Mouse (Mus musculus) adrenal gland, postnatal 14 days (tissue): ENCODE results near the gene Gm20604. TPM values are rescaled to one million over a fixed set of nuclear protein-coding genes. Genes with fewer than 3 reads are reported as not detected.

Experiments used
- DNase-seq: peaks from one replicate; pipeline ENCODE4 v3.0.0; 2021; ENCODE audit warnings: mixed read lengths
- long read RNA-seq, 2 experiments: library from polyadenylated mRNA; stranded (forward); transcript quantifications; one replicate each; pipeline ENCODE4 v2.0.0; 2021
- total RNA-seq: library from RNA; stranded (reverse); gene quantifications from 2 replicates; pipeline ENCODE4 v1.2.3, GENCODE M21; 2021

The Gm20604 gene
- 6.6 and 7.0 TPM in 2 replicates for total RNA-seq
- long read RNA-seq, experiment 1, transcript Gm20604-201 (2 exons, 2,795 nt), result major isoform, 12 of 17 reads
- long read RNA-seq, experiment 1, partial matches to known transcripts, result 3 of 17 reads
- long read RNA-seq, experiment 1, other reads (novel, unspliced or antisense), result 2 of 17 reads
- long read RNA-seq, experiment 2, transcript Gm20604-201 (2 exons, 2,795 nt), result major isoform, 11 of 11 reads
- long read RNA-seq, experiment 2, partial matches to known transcripts, result 0 of 11 reads
- long read RNA-seq, experiment 2, other reads (novel, unspliced or antisense), result 0 of 11 reads

DNA sequence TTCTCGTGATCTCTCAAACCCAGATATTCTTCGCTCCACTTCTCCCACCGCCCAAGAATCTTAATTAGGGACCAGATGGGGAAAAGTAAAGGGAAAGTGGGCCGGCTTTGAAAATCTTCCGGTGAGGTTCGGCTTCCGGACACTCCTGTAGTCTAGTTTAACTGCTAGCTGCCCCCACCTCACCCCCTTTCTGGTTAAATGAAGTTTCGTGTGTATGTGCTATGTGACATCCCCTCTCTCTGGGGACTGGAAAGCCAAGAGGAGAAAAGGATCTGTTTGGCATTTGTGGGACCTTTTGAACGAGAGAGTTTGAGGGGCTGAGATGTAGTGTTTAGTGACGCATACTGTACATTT, at the start of gene Gm20604:
TSS of gene Gm20604 (minus strand) at position 270 of the 354 bp plus-strand sequence.
- DNase-seq, result no peak

DNA sequence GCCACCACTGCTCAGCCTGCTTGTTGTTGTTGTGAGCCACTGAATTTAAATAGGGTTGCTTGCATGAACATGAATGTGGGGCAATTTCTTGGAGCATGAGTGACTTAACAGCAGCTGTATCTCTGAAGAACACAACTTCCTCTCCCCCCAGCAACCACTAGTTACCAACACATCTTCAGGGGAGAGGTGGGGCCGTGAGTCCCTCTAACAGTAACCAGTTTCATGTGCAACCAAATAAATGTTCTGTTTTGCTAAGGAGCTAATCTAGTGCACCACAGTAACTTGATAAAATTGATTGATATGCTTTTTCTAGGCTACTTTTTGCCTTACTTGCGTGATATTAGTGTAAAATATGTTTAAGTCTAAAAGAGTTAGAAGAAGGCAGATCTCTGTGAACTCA, 41.1 kb upstream of the Gm20604 start:
- DNase-seq, result no peak

DNA sequence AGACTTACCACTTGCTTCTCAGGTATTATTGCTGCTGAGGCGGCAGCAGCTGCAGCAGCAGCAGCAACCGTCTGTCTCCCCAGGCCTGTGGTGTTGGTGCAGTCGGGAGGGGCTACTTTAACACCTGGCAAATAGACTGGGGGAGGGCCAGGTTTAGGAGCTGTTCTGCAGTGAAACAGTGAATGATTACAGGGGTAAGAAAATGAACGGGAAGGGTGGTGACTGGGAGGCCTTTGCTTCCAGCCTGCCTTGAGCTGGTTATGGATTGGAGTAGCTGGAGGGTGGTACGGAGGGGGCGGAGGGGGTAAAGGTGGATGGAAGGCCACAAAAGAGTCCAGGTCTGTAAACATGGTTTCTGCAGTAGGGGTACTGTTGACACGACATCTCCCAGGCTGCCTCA, 29.5 kb upstream of the Gm20604 start:
- no peak for DNase-seq

DNA sequence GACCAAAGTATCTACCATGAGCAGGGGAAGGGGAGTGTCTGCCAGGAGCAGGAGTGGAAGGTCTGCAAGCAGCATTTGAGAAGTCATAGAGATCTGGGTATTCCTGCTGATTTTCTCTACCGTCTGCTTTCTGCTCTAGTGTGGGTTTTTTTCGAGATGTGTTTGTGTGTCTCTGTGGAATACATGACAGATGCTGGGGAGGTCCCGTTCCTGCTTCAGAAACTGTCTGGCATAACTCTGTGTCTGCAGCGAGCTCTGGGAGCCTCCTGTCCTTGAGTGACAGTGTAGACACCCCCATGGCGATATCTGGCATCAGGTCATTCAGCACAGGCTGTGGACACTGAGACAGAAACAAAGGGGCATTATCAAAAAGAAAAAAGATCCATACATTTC, 27.1 kb upstream of the Gm20604 start:
- DNase-seq, result no peak

DNA sequence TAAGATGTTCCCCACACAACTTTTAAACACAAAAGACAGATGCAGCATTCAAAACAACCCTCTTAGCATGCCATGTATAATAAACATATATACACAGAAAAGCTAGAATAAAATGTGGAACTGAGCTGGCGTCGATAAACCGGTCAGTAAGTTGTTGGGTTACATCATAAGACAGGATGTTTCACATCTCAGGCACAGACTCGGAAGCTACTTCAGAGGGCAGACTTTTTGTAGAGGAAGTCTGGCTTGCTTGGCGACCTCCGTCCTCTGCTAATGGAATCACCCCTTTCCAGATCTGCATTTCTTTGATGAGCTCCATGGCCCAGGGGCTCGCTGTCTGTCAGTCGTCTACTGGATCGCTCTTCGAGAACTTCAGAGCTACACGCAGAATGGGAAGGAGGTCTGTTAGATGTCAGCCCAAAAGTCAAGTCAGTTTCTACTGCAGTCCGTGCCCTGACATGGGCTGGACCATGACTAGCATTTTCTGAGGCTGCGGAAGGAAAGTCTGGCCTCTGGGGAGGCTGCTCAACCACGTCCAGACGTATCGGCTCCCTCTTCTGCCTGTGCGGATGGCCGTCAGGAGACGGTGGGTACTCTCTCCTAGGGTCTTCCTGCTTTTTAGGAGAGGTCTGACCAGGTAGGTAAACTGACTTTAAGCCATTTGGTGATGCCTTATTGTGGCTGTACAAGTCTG, 26.6 kb upstream of the Gm20604 start:
- no peak for DNase-seq

DNA sequence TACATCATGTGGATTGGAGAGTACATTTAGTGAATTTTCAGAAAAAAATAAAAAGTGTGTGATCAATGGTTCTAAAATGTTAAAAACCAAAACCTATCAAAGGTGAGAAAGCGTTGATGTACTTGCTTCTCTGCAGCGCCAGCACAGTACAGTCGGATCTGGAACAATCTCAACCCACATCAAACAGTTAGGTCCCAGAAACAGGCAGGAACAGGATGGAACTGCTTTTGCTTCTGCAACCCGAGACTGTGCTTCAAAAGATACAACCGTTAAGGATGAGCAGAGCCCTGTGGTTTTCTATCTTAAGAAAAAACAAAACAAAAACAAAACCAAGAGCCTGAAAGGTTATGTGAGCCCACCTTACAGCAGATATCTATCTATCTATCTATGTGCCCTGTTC, 24.4 kb upstream of the Gm20604 start:
- no peak for DNase-seq

DNA sequence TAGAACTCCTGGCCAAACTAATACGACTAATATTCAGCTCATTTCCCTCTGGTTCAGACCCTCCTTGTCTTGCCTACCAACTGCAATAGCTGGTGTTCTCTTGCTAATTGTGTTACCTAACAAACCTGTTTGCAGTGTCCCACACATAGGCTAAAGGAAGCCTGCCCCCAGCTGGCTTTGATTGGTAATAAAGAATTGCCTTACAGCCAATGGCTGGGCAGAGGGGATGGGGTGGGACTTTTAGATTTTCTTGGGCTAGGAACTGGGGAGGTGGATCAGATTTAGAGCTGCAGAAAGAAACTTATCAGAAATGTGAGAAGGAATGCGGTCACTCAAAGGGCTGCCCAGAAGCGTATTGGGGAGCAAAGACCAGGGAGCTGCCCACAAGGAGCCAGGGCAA, 21.0 kb upstream of the Gm20604 start:
- DNase-seq, result peak; percentile 31

DNA sequence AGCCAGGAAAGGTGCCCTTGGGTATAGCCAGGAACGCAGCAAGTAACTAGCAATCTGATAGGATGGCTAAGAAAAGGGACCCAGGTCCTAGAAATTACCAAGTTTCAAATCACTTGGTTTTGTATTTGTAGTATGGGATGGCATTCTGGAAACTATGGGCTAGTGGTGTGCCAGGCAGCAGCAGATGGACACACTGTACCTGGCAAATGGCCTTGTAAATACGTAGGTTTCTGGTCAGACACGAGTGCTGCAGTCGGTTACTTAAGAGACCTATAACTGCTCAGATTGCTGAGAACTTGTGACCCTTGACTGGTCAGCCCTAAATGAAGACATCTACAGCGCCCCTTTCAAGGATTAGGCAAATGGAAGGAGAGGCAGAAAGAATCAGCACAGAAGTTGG, 19.7 kb upstream of the Gm20604 start:
- DNase-seq, result no peak

DNA sequence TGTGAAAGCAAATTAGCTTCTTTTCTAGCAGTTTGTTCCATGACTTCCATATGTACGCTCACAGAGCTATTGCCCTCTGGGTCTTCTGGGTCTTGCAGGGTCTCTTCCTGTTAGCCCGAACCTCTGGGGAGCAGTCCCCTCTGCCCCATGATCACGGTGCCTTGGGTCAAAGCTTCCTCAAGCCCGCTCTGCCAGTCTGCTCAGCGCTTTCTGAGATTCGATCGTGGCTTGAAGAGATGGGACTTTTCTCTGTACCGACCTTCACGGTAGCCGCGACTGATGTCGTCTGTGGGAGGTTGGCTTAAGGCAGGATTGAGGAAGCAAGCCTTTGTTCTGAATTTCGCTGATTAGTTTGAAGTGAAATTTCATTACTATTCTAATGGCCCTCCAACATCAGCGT, 17.6 kb upstream of the Gm20604 start:
- no peak for DNase-seq

DNA sequence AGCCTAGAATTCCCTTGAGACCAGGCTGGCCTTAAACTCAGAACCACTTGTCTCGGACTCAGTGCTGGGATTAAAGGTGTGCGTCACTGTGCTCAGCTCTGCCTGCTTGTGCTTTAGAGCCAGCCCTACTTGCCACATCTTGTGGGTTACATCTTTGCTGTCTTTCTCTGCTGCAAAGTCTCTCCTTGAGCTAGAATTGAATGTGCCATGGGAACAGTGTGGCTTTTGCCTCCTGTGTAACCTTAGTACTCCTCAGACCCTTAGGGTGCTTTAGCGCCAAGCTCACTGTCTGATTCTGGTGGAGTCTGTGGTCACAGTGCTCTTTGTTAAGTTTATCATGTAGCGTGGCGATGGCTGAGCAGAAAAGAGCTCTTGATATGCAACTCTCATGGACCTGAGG, 14.2 kb upstream of the Gm20604 start:
- no peak for DNase-seq

DNA sequence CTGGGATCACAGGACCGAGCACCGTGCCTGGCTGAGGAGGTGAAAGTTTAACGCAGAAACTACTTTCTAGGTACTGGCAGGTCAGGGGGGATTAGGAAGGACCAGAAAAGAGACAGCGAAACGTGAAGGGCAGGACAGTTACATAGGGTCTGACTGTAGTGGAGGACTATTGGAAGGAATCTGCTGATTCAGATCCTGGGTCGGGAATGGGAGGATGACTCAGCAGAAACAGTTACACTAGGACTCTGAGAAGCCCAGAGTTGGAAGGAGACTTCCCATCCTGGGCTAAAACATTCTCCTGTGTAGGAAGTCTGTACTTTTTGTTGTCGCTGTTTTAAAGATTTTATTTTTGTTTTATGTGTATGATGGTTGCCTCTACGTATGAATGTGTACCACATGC, 13.1 kb upstream of the Gm20604 start:
- no peak for DNase-seq

DNA sequence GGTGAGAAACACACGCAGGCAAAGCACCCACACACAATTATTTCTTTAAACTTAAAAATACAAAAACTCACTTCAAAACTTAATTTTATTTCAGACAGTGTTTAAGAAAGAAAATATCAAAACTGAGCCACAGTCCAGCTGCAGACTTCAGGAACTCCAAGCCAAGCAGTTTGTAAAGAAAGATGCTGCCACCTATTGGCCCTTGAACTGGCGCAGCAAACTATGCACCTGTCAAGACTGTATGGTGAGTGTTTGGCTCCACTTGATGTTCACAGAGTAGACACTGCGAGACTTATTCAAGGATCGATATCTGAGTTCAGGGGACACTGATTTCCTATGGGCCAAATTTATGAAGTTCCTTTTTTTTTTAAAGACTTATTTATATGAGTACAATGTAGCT, 10.5 kb upstream of the Gm20604 start:
- no peak for DNase-seq

DNA sequence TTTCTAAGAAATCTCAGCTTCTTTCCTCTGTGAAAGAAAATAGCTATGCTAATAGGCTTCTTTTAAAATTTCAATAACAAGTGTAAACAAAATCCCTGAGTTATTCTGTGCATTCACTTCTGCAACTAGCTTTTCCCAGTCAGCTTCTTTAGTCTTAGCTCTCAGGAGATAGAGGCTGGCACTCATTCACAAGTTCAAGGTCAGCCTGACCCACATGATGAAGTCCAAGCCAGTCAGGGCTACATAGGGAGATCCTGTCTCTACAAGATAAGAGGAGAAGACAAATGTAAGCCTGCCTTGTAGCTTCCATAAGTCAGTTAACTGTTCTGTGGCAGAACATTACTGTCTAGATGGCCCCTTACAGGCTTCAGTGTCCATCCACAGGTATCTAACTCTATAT, 5.2 kb upstream of the Gm20604 start:
- peak; percentile 59 for DNase-seq

DNA sequence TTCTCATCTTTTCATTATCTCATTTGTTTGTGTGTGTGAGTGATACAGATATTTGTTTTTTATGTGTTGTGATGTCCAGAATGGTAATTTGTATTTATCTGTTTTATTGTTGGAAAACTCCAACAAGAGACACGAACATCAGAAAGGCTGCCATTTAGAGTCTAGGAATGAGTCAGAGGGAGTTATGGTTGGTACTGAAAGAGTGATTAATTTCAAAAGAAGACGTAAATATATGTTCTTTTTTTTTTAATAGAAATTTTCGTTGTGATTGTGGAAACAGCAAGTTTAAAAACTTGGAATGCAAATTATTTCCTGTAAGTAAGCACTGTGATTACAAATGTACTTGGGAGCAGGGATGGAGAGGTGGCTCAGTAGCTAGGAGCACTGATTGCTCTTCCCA, 3.2 kb upstream of the Gm20604 start:
- DNase-seq, result no peak

DNA sequence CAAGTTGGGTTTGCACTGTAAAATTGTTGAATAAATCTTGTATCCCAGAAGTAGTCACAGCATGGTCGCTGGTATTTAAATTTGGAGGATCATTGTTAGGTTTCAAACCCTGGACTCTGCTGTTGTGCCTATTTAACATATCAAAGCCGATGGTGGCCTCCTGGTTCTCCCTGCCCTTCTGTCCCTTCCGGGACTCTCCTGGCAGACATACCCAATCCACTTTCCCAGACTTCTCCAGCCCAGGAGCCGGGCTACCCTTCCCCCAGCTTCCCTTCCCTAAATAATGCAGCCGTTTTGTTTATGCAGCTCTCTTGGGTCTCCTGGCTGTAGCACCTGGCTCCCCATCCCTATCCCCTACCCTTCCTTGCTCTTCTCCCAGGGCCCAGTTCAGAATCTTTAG, 464 bp upstream of the Gm20604 start:
- DNase-seq, result peak; percentile 51

DNA sequence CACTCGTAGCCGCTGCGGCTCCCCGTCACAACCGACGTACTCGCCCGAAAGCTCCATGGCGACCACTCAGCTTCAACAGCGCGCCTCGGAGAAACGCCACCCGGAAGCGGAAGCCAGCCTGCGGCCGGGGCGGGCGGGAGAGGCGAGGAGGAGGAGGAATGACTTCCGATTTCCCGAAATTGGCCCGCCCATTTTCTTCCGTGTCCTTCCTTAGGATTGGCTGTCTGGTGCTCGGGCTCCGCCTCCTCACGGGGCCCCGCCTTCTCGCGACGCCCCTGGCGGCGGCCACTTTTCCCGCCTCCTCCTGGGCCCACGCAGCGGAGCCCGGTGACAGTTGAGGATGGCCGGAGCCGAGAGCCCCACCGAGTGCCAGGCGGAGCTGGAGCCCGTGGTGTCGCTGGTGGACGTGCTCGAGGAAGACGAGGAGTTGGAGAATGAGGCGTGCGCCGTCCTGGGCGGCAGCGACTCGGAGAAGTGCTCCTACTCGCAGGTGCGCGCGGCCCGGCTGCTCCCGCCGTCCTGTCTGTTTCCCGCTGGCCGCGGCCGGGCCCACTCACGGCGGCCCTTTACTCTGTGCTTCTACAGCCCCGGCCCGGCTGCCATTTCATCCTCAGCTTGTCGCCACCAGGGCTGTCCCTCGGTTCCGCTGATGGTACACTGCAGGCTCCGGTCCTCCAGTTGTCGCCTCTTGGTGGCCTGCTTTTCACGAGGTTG, 626 bp downstream of the Gm20604 start, which contains the start of the genes Gm28051, Gon7 and Ubr7:
TSS of gene Gm28051 (minus strand) at position 77 of the 714 bp plus-strand sequence.
TSS of gene Gon7 (minus strand) at position 115 of the 714 bp plus-strand sequence.
TSS of gene Ubr7 (plus strand) at position 279 of the 714 bp plus-strand sequence.
- DNase-seq, result peak; percentile 98

DNA sequence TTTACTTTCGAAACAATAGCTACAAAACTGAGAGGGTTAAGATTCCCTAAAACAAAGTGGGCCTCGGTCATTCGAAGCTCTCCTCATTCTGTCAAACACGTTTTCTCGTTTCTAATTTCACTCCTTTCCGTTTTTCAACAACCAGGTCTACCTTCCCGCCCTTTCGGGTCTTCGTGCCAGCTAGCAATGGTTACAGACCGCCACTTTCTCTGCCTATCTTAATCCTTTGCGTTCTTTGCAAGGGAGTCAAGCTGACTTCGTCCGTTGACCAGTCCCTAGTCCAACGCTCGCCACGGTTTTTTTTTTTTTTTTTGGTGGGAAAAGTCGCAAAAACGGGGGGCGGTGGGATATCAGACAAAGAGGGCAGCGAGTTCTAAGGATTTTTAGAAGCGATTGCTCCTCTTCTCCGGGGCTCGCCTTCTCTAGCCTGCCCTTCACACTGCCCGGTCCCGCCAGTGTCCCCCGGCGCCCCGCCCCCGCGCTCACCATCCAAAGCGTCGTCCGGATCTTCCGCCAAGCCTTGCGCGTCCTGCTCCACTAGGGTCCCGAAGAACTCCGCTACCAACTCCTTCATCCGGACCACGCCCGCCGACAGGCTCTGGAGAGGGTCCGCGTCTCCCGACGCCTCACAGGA, 1.3 kb downstream of the Gm20604 start:
- DNase-seq, result peak; percentile 93

DNA sequence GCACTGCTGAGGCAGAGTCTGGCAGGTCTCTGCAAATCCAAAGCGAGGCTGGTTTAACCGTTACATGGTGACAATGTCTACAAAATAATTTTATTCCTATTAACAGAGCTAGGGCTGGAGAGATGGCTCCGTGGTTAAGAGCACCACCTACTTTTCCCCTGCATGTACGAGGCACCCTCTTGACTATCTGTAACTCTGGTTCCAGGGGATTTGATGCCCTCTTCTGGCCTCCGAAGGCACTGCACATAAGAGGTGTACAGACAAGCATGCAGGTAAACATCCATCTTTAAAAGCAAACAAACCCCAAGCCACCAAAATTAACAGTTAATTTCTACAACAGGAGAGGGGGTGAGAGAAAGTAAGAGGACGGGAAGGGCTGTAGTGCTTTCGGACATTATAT, 2.2 kb downstream of the Gm20604 start:
- peak; percentile 56 for DNase-seq

DNA sequence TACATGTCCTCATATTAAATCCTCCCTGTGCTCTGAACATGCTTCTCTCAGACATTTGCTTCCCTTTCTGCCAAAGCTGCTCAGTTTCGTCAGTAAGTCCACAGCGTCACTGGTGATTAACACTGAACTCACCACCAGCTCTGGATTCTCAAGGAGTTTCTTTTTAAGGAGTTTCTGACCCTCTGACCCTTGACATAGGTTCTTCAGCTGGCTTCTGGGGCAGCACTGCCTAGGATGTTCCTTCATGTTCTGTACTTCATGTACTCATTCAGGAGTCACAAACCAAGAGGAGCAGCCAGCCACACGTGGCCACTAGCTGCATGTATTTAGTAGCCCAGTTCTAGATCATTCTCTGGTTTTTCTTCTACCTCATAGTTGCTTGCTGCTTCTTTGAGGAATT, 10.2 kb downstream of the Gm20604 start:
- no peak for DNase-seq

DNA sequence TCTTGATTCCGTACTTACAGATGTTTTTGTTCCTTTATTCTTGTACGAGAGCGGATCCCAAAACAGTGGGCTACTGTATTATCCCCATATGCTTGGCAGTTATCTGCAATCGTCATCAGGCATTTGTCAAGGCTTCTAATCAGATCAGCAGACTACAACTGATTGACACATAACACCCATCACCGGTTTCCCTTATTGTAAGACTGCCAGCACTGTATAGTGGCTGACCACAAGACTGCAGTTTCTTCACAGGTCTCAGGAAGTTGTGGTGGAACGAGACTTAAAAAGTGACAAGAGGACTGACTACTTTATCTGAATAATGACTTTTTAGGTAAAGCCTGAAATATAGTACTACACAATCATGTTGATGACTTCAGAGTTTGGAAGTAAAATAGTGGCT, 13.6 kb downstream of the Gm20604 start:
- DNase-seq, result no peak

DNA sequence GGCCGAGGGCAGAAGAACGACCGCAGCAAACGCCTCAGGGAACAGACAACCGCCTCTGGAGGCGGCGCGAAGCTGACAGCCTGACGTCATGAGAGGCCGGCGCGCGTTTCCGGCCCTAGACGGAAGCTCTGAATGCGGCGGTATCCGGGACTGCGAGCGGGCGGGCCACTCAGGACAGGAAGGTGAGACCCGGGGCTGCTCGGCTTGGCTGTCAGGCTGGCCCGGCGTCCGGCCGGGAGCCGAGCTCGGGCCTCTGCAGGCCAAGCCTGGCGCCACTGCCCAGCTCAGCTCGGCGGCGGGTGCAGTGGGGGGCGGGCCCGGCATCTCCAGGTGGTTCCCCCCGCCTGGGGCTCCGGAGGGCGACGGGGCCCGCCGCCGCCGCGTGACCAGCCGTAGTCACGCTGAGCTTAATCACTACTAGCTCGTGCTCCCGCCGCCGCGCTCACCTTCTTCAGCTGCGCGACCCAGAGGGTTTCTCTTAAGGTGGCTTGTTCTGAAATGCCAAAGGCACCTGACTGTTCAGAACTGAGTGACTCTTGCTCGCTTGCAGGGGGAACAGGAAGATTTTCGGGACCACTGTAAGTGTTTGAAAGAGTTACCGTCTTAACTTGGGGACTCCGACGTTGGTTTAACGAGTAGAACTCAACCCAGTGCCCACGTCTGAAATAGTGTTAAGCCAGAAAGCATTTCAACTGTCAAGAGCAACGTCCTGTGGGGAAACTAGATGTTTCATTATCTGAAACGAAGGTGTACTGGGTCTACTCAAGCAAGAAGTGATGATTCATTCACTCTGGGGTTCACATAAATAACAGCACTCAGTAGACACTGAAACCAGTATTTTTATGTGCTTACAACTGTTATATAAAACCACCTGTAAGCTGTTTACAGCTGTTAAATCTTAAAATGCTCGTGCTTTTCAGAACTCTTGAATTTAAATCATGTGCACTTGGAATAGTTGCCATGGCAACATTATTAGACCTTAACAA, 14.6 kb downstream of the Gm20604 start, which contains the start of the genes Moap1 and Tmem251:
TSS of gene Moap1 (minus strand) at position 73 of the 986 bp plus-strand sequence.
TSS of gene Tmem251 (plus strand) at position 174 of the 986 bp plus-strand sequence.
- DNase-seq, result peak; percentile 95
